Mouse (Mus musculus): ENCODE data around the gene Mutyh.

GRCm38 (mm10) chr4:116788956-116789355 lies 18.6 kb upstream of the Mutyh start:
- peak; percentile 84 for TF ChIP-seq CTCF (IDR thresholded peaks at IDR 0.05; ENCODE audit: extremely low read depth, insufficient read depth, low read length)
- no peak for TF ChIP-seq POLR2A (IDR thresholded peaks at IDR 0.05; ENCODE audit: extremely low read depth, insufficient read depth, low read length)

Measured in cortical plate, adult 2 months (tissue).